Mouse (Mus musculus) A20 (cell line): ENCODE measurements around the gene Rbm33.

Experiments used
- DNase-seq: peaks from one replicate; pipeline ENCODE4 v3.0.0-alpha.2; 2011; ENCODE audit warnings: low read depth, low spot score

Gene Rbm33

GRCm38 (mm10) chr5:28461376-28461775, 144.5 kb downstream of the Rbm33 start:
- no peak for DNase-seq

- DNase-seq, result no peak
Observed at GRCm38 (mm10) chr5:28462741-28463590, 146.0 kb downstream of the Rbm33 start.

- no peak for DNase-seq
Observed at GRCm38 (mm10) chr5:28463656-28464055, 146.7 kb downstream of the Rbm33 start.

- DNase-seq, result no peak
Observed at GRCm38 (mm10) chr5:28464361-28465098, 147.6 kb downstream of the Rbm33 start.

GRCm38 (mm10) chr5:28465099-28465406, 148.1 kb downstream of the Rbm33 start:
- no peak for DNase-seq

- DNase-seq, result no peak
Observed at GRCm38 (mm10) chr5:28465526-28465925, 148.6 kb downstream of the Rbm33 start.

- DNase-seq, result no peak
Observed at GRCm38 (mm10) chr5:28466351-28466750, 149.4 kb downstream of the Rbm33 start.

GRCm38 (mm10) chr5:28466760-28467306, 149.9 kb downstream of the Rbm33 start, which contains the start of gene Shh:
Gene Shh, minus strand, starts transcription at chr5:28467256.
- no peak for DNase-seq
